Mouse (Mus musculus): Measurements from ENCODE around the gene Megf11. TPM values are rescaled to one million over a fixed set of nuclear protein-coding genes. Genes with fewer than 3 reads are reported as not detected.

Megf11 gene
- polyA plus RNA-seq, 1 experiment = 0.06 TPM

DNA sequence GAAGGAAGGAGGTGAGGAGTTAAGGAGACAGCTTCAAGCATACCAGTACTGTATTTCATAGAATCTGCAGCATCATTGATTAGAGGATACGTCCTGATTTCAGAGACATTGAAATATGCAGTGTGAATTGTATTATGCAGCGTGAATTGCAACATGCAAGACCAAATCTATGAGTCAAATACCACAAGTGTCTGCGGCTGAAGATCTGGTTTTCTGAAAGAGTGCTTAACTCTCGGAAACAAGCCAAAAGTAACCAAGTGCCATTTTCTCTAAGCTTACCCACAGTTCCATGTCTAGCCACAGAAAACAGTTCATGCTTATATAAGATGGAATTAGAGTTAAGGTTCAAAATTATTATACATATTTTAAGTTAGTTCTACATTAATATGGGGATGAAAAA is 362.3 kb downstream of the Megf11 start:
- no peak overlapping the region for H3K4me2 ChIP-seq (ENCODE audit: low read depth)
- TF ChIP-seq TCF12 (IDR thresholded peaks at IDR 0.05; ENCODE audit: insufficient read depth, poor library complexity, severe bottlenecking) = no peak
- peak; percentile 67; the same call in 1 of the 2 replicates for TF ChIP-seq CEBPB (IDR thresholded peaks at IDR 0.05; ENCODE audit: insufficient read depth, poor library complexity, severe bottlenecking)
- H3ac ChIP-seq (ENCODE audit: control insufficient read depth, insufficient read length) = no peak overlapping the region
- H3K4me3 ChIP-seq = no peak overlapping the region
- no peaks in the 10 kb centered on the region for H3K27me3 ChIP-seq (ENCODE audit: control insufficient read depth, insufficient read depth, insufficient read length)
- no peaks in the 10 kb centered on the region for H3K79me2 ChIP-seq (ENCODE audit: control insufficient read depth, insufficient read depth)
- no peaks in the 10 kb centered on the region for H3K36me3 ChIP-seq (ENCODE audit: control insufficient read depth, insufficient read depth)

DNA sequence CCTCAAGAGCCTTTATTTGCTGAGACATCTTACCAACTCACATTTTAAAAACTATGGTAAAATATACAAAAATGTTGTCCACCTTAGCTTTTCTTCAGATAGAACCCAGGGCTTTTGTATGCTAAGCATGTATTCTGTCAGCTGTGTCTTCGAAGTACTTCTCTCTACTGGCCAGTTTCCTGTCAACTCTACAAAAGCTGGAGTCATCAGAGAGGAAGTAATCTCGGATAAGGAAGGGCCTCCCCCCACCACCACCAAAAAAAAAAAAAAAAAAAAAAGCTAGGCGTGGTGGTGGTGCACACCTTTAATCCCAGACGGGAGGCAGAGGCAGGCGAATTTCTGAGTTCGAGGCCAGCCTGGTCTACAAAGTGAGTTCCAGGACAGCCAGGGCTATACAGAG is 363.9 kb downstream of the Megf11 start:
- Histone ChIP-seq H3K27me3 (ENCODE audit: control insufficient read depth, insufficient read depth, insufficient read length) (no peaks in the 10 kb centered on the region), H3K79me2 (ENCODE audit: control insufficient read depth, insufficient read depth) (no peaks in the 10 kb centered on the region), H3K4me2 (ENCODE audit: low read depth) (no peak overlapping the region), H3K36me3 (ENCODE audit: control insufficient read depth, insufficient read depth) (no peaks in the 10 kb centered on the region), H3ac (ENCODE audit: control insufficient read depth, insufficient read length) (no peak overlapping the region), H3K4me3 (no peak overlapping the region)
- no peak for TF ChIP-seq TCF12 (IDR thresholded peaks at IDR 0.05; ENCODE audit: insufficient read depth, poor library complexity, severe bottlenecking)

DNA sequence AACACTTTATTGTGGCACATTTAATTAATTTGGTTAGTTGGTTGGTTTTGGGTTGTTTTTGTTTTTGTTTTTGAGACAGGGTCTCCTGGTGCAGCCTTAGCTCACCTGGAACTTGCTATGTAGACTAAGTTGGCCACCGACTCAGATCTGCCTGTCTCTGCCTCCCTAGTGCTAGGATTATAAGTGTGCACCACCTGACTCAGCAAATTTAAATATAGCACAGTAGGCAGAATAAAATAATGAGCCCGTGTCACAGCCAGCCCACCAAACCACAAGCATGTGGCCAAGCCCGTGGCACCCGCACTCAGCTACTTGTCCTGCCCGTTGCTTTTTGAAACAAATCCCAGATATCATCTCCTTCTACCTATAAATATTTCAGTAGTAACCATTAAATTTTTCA is 367.1 kb downstream of the Megf11 start:
- no peaks in the 10 kb centered on the region for H3K27me3 ChIP-seq (ENCODE audit: control insufficient read depth, insufficient read depth, insufficient read length)
- no peak overlapping the region for H3K4me2 ChIP-seq (ENCODE audit: low read depth)
- no peaks in the 10 kb centered on the region for H3K79me2 ChIP-seq (ENCODE audit: control insufficient read depth, insufficient read depth)
- H3K36me3 ChIP-seq (ENCODE audit: control insufficient read depth, insufficient read depth) = no peaks in the 10 kb centered on the region
- no peak overlapping the region for H3K4me3 ChIP-seq
- no peak overlapping the region for H3ac ChIP-seq (ENCODE audit: control insufficient read depth, insufficient read length)
- TF ChIP-seq MAX (IDR thresholded peaks at IDR 0.05; ENCODE audit: low read depth) (no peak), MYOD1 (IDR thresholded peaks at IDR 0.05; ENCODE audit: control insufficient read depth in 1 of 3, insufficient read length in 2 of 3, low read depth in 2 of 3) (no peak), TCF12 (IDR thresholded peaks at IDR 0.05; ENCODE audit: insufficient read depth, poor library complexity, severe bottlenecking) (no peak), MYOG (IDR thresholded peaks at IDR 0.05; ENCODE audit: control insufficient read depth in 1 of 3, insufficient read depth in 1 of 3, insufficient read length in 2 of 3, low read depth in 2 of 3) (no peak), CEBPB (IDR thresholded peaks at IDR 0.05; ENCODE audit: insufficient read depth, poor library complexity, severe bottlenecking) (no peak)

DNA sequence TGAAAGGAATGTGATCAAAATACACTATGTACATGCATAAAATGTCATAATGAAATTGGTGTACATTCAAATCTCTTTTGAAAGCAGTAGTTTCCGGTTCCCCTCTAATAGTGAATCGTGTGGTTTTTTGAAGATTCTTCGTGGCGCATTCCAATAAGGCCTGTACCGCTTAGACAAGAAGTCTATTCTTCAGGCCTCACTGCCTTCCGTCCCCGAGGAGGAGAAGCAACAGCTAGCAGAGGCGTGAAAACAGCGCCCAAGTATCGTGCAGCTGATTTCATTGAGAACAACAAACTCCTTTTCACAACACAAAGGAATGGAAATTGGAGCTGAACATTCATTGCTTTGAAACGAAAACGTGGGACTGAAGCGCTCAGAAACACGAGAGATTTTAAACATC is 372.6 kb downstream of the Megf11 start:
- H3ac ChIP-seq (ENCODE audit: control insufficient read depth, insufficient read length) = no peak overlapping the region
- no peaks in the 10 kb centered on the region for H3K79me2 ChIP-seq (ENCODE audit: control insufficient read depth, insufficient read depth)

More for the DNA sequence above, 372.6 kb downstream of the Megf11 start:
- H3K27me3 ChIP-seq (ENCODE audit: control insufficient read depth, insufficient read depth, insufficient read length) = no peaks in the 10 kb centered on the region
- no peak overlapping the region for H3K4me2 ChIP-seq (ENCODE audit: low read depth)
- no peak overlapping the region for H3K4me3 ChIP-seq
- TF ChIP-seq POLR2AphosphoS2 (IDR thresholded peaks at IDR 0.05; ENCODE audit: insufficient read length, low read depth) (no peak), REST (IDR thresholded peaks at IDR 0.05; ENCODE audit: insufficient read depth, insufficient read length) (no peak), CEBPB (IDR thresholded peaks at IDR 0.05; ENCODE audit: insufficient read depth, poor library complexity, severe bottlenecking) (no peak), SRF (IDR thresholded peaks at IDR 0.05; ENCODE audit: control insufficient read depth, insufficient read length, low read depth) (no peak), E2F4 (IDR thresholded peaks at IDR 0.05; ENCODE audit: insufficient read depth) (no peak), USF1 (IDR thresholded peaks at IDR 0.05; ENCODE audit: low read depth) (no peak), TCF3 (IDR thresholded peaks at IDR 0.05; ENCODE audit: insufficient read length, low read depth) (no peak), MYOD1 (IDR thresholded peaks at IDR 0.05; ENCODE audit: control insufficient read depth in 1 of 3, insufficient read length in 2 of 3, low read depth in 2 of 3) (no peak), MYOG (IDR thresholded peaks at IDR 0.05; ENCODE audit: control insufficient read depth in 1 of 3, insufficient read depth in 1 of 3, insufficient read length in 2 of 3, low read depth in 2 of 3) (no peak), MAX (IDR thresholded peaks at IDR 0.05; ENCODE audit: low read depth) (no peak), POLR2A (IDR thresholded peaks at IDR 0.05; ENCODE audit: insufficient read length, low read depth) (no peak), TCF12 (IDR thresholded peaks at IDR 0.05; ENCODE audit: insufficient read depth, poor library complexity, severe bottlenecking) (no peak)
- no peaks in the 10 kb centered on the region for H3K36me3 ChIP-seq (ENCODE audit: control insufficient read depth, insufficient read depth)

Other genes with a start within 250 kb of the Megf11 start
- 7.1 TPM for gene Zwilch, start 212.5 kb upstream of the Megf11 start, polyA plus RNA-seq (2012; fragmentation: generic; extraction: Trizol)
- gene Rpl4, start 212.3 kb upstream of the Megf11 start, polyA plus RNA-seq (2012; fragmentation: generic; extraction: Trizol) = 1,028 TPM
- gene Snapc5, start 206.4 kb upstream of the Megf11 start, polyA plus RNA-seq (2012; fragmentation: generic; extraction: Trizol) = 6.0 TPM
- 0.34 TPM for gene Uchl4, start 150.4 kb upstream of the Megf11 start, polyA plus RNA-seq (2012; fragmentation: generic; extraction: Trizol)
- 67.3 TPM for gene Map2k1, start 132.0 kb upstream of the Megf11 start, polyA plus RNA-seq (2012; fragmentation: generic; extraction: Trizol)
- 33.1 TPM for gene Tipin, start 104.0 kb upstream of the Megf11 start, polyA plus RNA-seq (2012; fragmentation: generic; extraction: Trizol)
- 13.0 TPM for gene Dis3l, start 44.3 kb upstream of the Megf11 start, polyA plus RNA-seq (2012; fragmentation: generic; extraction: Trizol)

All from myocyte (in vitro differentiated cells).